In the genomic region with DNA sequence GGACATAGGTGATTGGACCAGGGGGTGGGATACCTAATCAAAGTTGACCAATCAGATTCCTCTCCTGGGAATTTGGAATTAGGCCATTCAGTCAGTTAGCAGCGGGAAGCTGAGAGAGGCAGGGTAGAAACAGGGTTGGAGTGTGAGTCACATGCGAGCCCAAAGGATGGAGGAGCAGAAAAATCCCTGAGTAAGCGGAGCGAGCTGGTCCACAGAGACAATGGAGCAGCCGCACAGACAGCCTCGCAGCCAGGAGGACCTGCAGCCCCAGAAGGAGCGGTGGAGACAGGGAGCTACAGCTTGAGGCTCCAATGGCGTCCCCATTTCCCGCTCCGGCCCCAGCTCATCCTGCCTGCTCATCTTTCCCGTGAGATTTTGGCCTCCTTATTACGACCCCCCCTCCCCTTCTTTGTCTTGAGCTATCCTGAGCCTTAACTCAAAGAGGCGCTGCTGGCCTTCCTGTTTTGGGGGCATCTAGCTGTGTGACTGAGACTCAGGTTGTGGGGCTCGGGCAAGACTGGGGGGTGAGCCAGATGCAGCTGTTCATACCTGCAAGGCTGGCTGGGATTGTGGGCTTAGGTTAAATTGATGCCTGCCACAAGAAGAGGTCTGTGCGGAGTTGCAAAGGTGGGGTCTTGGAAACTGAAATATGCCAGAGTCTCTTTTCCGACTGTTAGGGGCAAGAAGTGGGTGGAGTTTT, we compare ENCODE assay signal across 8 mouse cellular contexts. TPM values are rescaled to one million over a fixed set of nuclear protein-coding genes. Genes with fewer than 3 reads are reported as not detected.
DNase-seq lines count a peak whose midpoint lies in the region; ATAC-seq lines count a peak whose summit lies in the region.

No protein-coding gene starts in this region.

- no peaks in the 10 kb centered on the region for H3K27me3 ChIP-seq in hindbrain, embryonic 14.5 days (ENCODE audit: control insufficient read depth, insufficient read depth, low read length)
- H3K27me3 ChIP-seq in midbrain, embryonic 13.5 days: peaks cover 7% of the 10 kb centered on the region; the same call in 1 of the 2 replicates

- DNase-seq in heart, adult 8-10 months (ENCODE audit: low spot score): peak; percentile 24
- DNase-seq in heart, adult 18-20 months: no peak
- DNase-seq in 3T3-L1 (ENCODE audit: low read depth, low spot score) (peak; percentile 6), adipocyte (ENCODE audit: low spot score) (no peak)
- peak; percentile 64 to 73 for DNase-seq in cerebellum, postnatal 36 days
- peak; percentile 30 for DNase-seq in hindbrain, embryonic 14.5 days (ENCODE audit: low spot score)
- DNase-seq in lung, adult 18-20 months: no peak

- H3K4me2 ChIP-seq in hindbrain, embryonic 14.5 days (replicated peaks): peak overlapping the region; percentile 42
- peak overlapping the region; percentile 45 for H3K4me2 ChIP-seq in midbrain, embryonic 13.5 days (replicated peaks)

- peaks cover 16% of the 10 kb centered on the region for H3K4me1 ChIP-seq in hindbrain, embryonic 14.5 days (replicated peaks; ENCODE audit: control insufficient read depth, insufficient read depth, low read length)
- peaks cover 33% of the 10 kb centered on the region for H3K4me1 ChIP-seq in midbrain, embryonic 13.5 days (replicated peaks)

- WGBS in hindbrain, embryonic 14.5 days: 9% methylated on average over 16 of the region's 16 CpGs
- 5% methylated on average over 16 of the region's 16 CpGs for WGBS in midbrain, embryonic 13.5 days

- H3K4me3 ChIP-seq in hindbrain, embryonic 14.5 days (replicated peaks; ENCODE audit: low read length): peak overlapping the region; percentile 6; the same call in 1 of the 2 replicates
- peak overlapping the region; percentile 11; the same call in 1 of the 2 replicates for H3K4me3 ChIP-seq in midbrain, embryonic 13.5 days (replicated peaks)

- peaks cover 11% of the 10 kb centered on the region for H3K36me3 ChIP-seq in hindbrain, embryonic 14.5 days (replicated peaks; ENCODE audit: control insufficient read depth, insufficient read depth)
- peaks cover 12% of the 10 kb centered on the region; the same call in 1 of the 2 replicates for H3K36me3 ChIP-seq in midbrain, embryonic 13.5 days

- H3K9ac ChIP-seq in hindbrain, embryonic 14.5 days: peak overlapping the region; percentile 52
- peak overlapping the region; percentile 55 for H3K9ac ChIP-seq in midbrain, embryonic 13.5 days (replicated peaks)

- peak overlapping the region; percentile 62 for H3K27ac ChIP-seq in hindbrain, embryonic 14.5 days
- H3K27ac ChIP-seq in midbrain, embryonic 13.5 days: no peak overlapping the region

- no peaks in the 10 kb centered on the region for H3K9me3 ChIP-seq in hindbrain, embryonic 14.5 days (ENCODE audit: control insufficient read depth, low read length)
- H3K9me3 ChIP-seq in midbrain, embryonic 13.5 days: no peaks in the 10 kb centered on the region

- no peak for ATAC-seq in hindbrain, embryonic 14.5 days (ENCODE audit: low FRiP score)
- ATAC-seq in midbrain, embryonic 13.5 days: peak; percentile 59

RNA-seq across cellular contexts. Expression of gene Arrb1, which starts 44.4 kb away (rescaled TPM):
- 10 to 100 TPM; 16.2 to 28.4 (median 19.5) TPM for total RNA-seq in heart, adult 8-10 months (2022)
- total RNA-seq in heart, adult 18-20 months (2021): 10 to 100 TPM; 23.3 to 23.7 TPM
- 9.8 and 10.1 TPM in 2 replicates for polyA plus RNA-seq in hindbrain, embryonic 14.5 days (2014; fragmentation: Nextera tagmentation; extraction: Ambion mirVana)
- polyA plus RNA-seq in midbrain, embryonic 13.5 days (2015; fragmentation: Nextera tagmentation; extraction: Ambion mirVana): 14.0 and 14.8 TPM in 2 replicates

RNA-seq across cellular contexts. Expression of gene Tpbgl, which starts 47.3 kb away (rescaled TPM):
- total RNA-seq in heart, adult 8-10 months (2022): 1 to 10 TPM; 2.8 to 3.4 (median 3.1) TPM
- 1 to 10 TPM; 2.3 to 3.2 TPM for total RNA-seq in heart, adult 18-20 months (2021)
- 1.7 and 2.5 TPM in 2 replicates for polyA plus RNA-seq in hindbrain, embryonic 14.5 days (2014; fragmentation: Nextera tagmentation; extraction: Ambion mirVana)
- 0.64 and 1.0 TPM in 2 replicates for polyA plus RNA-seq in midbrain, embryonic 13.5 days (2015; fragmentation: Nextera tagmentation; extraction: Ambion mirVana)

Comparison
In these comparisons a context has a peak if more than half of its experiments do, and no peak if none do; other contexts are left out.
1. DNase-seq: peak in heart, adult 8-10 months (single experiment), 3T3-L1 (single experiment), cerebellum, postnatal 36 days (2 of 2) and hindbrain, embryonic 14.5 days (single experiment); none in heart, adult 18-20 months (0 of 2), adipocyte (single experiment) and lung, adult 18-20 months (0 of 2).